Mouse (Mus musculus) intestine, postnatal 0 days (tissue): ENCODE data around the gene Ank2. TPM values are rescaled to one million over a fixed set of nuclear protein-coding genes. Genes with fewer than 3 reads are reported as not detected.

Experiments used
- ATAC-seq: fragments of 200-750 bp; cut with Nextera tagmentation; 2 replicates; pipeline ENCODE4 v1.8.0; 2017; ENCODE audit warnings: mild to moderate bottlenecking, moderate TSS enrichment, moderate library complexity
- H3K27ac ChIP-seq: fragments of 300-500 bp; sonication (generic); 2 replicates; pipeline ENCODE4 v1.5.1; 2014; ENCODE audit warnings: mild to moderate bottlenecking, low read depth, low read length, moderate library complexity
- H3K27me3 ChIP-seq: fragments of 300-500 bp; sonication (generic); replicated peaks from 2 replicates; pipeline ENCODE4 v1.6.1; 2014; ENCODE audit warnings: low read length, mixed read lengths; ENCODE audit not compliant: control insufficient read depth, insufficient read depth
- H3K36me3 ChIP-seq: fragments of 300-500 bp; sonication (generic); 2 replicates; pipeline ENCODE4 v1.6.1; 2014; ENCODE audit warnings: mild to moderate bottlenecking, moderate library complexity; ENCODE audit not compliant: control insufficient read depth, insufficient read depth
- H3K4me1 ChIP-seq: fragments of 300-500 bp; sonication (generic); replicated peaks from 2 replicates; pipeline ENCODE4 v1.6.1; 2014; ENCODE audit warnings: antibody characterized with exemption, low read length, mixed read lengths; ENCODE audit not compliant: control insufficient read depth, insufficient read depth
- H3K4me2 ChIP-seq: fragments of 300-500 bp; sonication (generic); replicated peaks from 2 replicates; pipeline ENCODE4 v1.6.1; 2014; ENCODE audit warnings: low read depth, mild to moderate bottlenecking, moderate library complexity
- H3K4me3 ChIP-seq: fragments of 300-500 bp; sonication (generic); 2 replicates; pipeline ENCODE4 v1.5.1; 2014; ENCODE audit warnings: low read depth, low read length
- H3K9ac ChIP-seq: fragments of 300-500 bp; sonication (generic); 2 replicates; pipeline ENCODE4 v1.6.1; 2014; ENCODE audit warnings: mild to moderate bottlenecking, low read depth, low read length
- H3K9me3 ChIP-seq: fragments of 300-500 bp; sonication (generic); 2 replicates; pipeline ENCODE4 v1.6.1; 2016; ENCODE audit warnings: mixed run types; ENCODE audit not compliant: control insufficient read depth
- CTCF ChIP-seq: sonication (generic); IDR thresholded peaks from 2 replicates; pipeline ENCODE4 v1.5.1; 2016; ENCODE audit warnings: low read depth, mild to moderate bottlenecking, control low read depth, antibody characterized with exemption, moderate library complexity
- WGBS: fragments of 180-500 bp; shearing (Covaris S2); extraction: QIAGEN DNeasy Blood & Tissue Kit; methylation state at CpG from one replicate; pipeline ENCODE4 v1.1.7; 2014; 5-methylcytosine and 5-hydroxymethylcytosine counted together
- polyA plus RNA-seq: library from polyadenylated mRNA; unstranded; fragments of >200 nt; fragmentation: Nextera tagmentation; extraction: Ambion mirVana; gene quantifications from 2 replicates; pipeline ENCODE4 v1.2.1, GENCODE M21; 2015

Gene Ank2
- polyA plus RNA-seq, 1 experiment from 2014 or later, result 9.0 TPM

DNA sequence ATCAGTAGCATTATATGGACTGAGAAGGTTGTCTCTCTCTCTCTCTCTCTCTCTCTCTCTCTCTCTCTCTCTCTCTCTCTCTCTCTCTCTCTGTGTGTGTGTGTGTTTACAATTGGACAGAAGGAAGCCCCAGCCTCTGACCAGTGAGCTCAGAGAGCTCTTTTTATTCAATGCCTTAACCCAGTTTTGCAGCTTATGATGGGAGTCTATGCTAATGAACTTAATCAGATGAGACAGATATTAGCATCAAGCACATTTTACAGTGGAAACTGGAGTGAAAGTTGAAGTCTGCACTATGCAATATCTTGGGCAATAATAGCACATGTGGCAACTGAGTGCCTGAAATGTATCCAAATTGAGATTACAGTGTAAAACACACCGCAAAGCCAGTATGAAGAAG lies 16.1 kb upstream of the Ank2 start:
- H3K4me2 ChIP-seq, result no peak overlapping the region
- no peak for ATAC-seq
- no peaks in the 10 kb centered on the region for H3K4me1 ChIP-seq
- H3K9ac ChIP-seq, result no peak overlapping the region
- H3K9me3 ChIP-seq, result no peaks in the 10 kb centered on the region
- no peaks in the 10 kb centered on the region for H3K27me3 ChIP-seq
- no peaks in the 10 kb centered on the region for H3K36me3 ChIP-seq
- H3K4me3 ChIP-seq, result no peak overlapping the region
- 94% methylated on average over 1 of the region's 1 CpGs for WGBS
- no peak for TF ChIP-seq CTCF
- no peak overlapping the region for H3K27ac ChIP-seq

DNA sequence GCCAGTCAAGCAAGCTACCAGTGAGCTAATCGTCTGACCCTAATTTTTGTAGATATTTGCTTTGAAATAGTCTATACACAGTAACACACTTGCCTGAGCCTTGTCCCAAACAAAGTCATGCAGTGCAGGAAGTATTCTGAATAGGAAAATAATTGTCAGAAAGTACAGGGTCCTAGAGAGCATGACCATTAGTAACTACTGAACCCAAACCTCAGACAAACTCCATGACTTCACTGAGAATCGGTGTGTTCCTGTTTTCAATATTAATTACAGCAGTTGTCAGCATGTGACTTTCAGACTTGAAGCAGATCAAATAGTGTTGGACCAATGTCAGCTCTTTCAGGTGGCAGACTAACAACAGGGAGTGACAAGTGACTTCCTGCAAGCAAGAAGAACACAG lies 14.5 kb upstream of the Ank2 start:
- no peaks in the 10 kb centered on the region for H3K36me3 ChIP-seq
- WGBS, result 73% methylated on average over 2 of the region's 2 CpGs
- H3K4me3 ChIP-seq, result no peak overlapping the region
- no peak overlapping the region for H3K4me2 ChIP-seq
- H3K27ac ChIP-seq, result no peak overlapping the region
- no peaks in the 10 kb centered on the region for H3K27me3 ChIP-seq
- no peak for ATAC-seq
- no peaks in the 10 kb centered on the region for H3K9me3 ChIP-seq
- no peaks in the 10 kb centered on the region for H3K4me1 ChIP-seq
- TF ChIP-seq CTCF, result no peak
- no peak overlapping the region for H3K9ac ChIP-seq

DNA sequence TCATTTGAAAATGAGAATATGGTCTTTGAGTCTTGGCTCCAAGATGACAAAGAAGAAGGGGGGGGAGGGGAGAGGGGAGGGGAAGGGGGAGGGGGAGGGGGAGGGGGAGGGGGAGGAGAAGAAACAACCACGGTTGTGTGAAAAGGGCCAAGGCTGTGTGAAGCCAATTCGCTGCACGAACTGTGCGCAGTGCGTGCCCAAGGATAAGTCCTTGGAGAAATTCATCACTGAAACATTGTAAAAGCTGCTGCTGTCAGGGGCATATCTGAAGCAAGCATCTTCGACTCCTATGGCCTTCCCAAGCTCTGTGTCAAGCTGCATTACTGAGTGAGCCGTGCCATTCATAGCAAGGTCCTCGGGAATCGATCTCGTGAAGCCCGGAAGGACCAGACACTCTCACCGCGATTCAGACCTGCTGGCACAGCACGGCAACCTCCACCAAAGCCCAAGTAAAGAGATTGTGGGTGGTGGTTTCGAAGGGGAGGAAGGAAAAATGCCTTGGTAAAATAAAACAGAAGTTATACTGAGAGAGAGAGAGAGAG lies 13.7 kb upstream of the Ank2 start:
- Histone ChIP-seq H3K9me3 (no peaks in the 10 kb centered on the region), H3K4me2 (no peak overlapping the region), H3K4me3 (no peak overlapping the region), H3K27me3 (no peaks in the 10 kb centered on the region), H3K36me3 (no peaks in the 10 kb centered on the region), H3K9ac (no peak overlapping the region), H3K4me1 (no peaks in the 10 kb centered on the region), H3K27ac (no peak overlapping the region)
- TF ChIP-seq CTCF, result no peak
- 79% methylated on average over 15 of the region's 15 CpGs for WGBS
- no peak for ATAC-seq

DNA sequence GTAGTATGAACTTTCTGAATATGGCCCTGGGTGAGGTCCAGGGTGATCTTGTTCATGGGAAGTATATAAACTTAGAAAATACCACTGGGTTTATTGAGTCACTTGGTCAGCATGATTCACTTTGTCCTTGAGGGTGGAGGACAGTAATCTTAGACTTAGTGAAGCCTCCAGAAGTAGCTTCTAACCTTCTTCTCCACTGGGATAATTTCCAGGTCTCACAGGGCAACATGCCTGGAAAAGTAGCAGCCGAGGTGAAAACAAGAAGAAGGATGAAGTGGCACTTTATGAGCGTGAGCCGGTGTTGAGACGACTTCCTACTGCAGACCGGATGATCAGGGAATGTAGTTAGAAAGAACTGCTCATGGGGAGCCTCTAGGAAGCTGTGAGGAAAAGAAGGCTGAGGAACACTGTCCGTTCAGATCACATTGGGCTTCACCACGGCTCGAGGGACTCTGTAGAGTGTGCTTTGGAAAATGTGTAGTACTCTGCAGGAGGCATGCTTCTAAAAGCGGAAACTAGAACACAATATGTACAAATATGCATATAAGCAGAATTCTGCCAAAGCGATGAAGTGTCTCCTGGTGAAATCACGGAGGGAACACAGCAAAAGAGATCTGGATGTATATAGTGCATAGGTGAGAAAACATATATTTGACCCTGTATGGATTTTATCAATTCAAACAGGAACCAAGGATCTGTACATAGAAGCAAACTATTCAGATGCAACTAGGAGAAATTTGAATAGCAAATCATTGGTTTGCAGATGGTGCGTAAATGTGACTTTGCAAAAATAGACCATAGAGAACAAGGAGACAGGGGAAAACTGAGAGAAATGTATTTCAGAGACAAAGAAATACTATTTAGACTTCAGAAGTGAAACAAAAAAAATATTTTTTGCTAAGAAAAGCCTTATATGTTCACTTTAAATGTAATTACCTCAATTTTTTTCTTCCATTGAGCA lies 12.9 kb upstream of the Ank2 start:
- no peak overlapping the region for H3K4me2 ChIP-seq
- no peaks in the 10 kb centered on the region for H3K27me3 ChIP-seq
- no peak overlapping the region for H3K9ac ChIP-seq
- H3K36me3 ChIP-seq, result no peaks in the 10 kb centered on the region
- no peaks in the 10 kb centered on the region for H3K9me3 ChIP-seq
- no peaks in the 10 kb centered on the region for H3K4me1 ChIP-seq
- 82% methylated on average over 12 of the region's 12 CpGs for WGBS
- no peak for ATAC-seq
- H3K4me3 ChIP-seq, result no peak overlapping the region
- H3K27ac ChIP-seq, result no peak overlapping the region
- TF ChIP-seq CTCF, result no peak

DNA sequence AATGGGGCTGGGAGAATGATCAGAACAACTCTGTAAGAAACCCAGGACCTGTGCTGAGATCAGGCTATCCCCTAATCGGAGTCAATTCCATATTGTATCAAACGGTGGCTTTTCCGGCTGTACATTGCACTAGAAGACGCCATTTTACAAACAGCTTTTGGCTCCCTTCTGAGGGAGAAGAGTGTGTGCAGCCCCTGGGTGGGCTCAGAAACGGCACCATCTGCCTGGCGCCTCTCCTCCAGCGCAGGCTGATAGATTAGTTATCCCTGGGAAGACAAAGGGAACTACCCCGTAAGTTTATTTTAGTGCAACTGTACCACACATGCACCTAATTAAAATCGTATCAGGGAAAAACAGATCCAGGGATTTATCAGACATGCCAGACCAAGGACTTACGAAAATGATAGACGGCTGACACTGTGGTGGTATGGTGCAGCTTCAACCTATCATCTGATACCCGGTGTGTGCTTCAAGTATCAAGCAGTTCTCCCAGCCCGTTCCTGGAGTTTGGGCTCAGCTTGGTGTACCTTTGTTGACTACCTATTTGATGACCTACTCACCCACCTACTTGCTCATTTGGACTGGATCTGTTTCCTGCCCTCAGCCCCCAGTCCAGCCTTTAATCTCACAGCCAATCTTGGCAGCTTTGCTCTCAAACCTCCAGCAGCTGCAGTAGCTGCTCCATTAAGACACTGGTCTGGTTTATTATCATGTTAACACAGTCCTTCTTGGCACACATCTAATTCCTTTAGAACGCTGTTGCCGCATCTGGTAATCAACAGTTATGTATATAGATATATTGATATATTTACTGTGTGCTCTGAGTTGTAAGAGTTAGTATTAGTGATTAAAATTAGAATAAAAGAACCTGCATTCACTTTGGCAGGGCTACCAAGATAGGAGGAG lies 9.0 kb upstream of the Ank2 start:
- H3K27me3 ChIP-seq, result no peaks in the 10 kb centered on the region
- H3K27ac ChIP-seq, result no peak overlapping the region
- no peaks in the 10 kb centered on the region for H3K4me1 ChIP-seq
- H3K36me3 ChIP-seq, result no peaks in the 10 kb centered on the region
- H3K9me3 ChIP-seq, result no peaks in the 10 kb centered on the region
- WGBS, result 78% methylated on average over 15 of the region's 15 CpGs
- no peak overlapping the region for H3K4me3 ChIP-seq
- H3K9ac ChIP-seq, result no peak overlapping the region
- no peak overlapping the region for H3K4me2 ChIP-seq
- no peak for ATAC-seq
- no peak for TF ChIP-seq CTCF

DNA sequence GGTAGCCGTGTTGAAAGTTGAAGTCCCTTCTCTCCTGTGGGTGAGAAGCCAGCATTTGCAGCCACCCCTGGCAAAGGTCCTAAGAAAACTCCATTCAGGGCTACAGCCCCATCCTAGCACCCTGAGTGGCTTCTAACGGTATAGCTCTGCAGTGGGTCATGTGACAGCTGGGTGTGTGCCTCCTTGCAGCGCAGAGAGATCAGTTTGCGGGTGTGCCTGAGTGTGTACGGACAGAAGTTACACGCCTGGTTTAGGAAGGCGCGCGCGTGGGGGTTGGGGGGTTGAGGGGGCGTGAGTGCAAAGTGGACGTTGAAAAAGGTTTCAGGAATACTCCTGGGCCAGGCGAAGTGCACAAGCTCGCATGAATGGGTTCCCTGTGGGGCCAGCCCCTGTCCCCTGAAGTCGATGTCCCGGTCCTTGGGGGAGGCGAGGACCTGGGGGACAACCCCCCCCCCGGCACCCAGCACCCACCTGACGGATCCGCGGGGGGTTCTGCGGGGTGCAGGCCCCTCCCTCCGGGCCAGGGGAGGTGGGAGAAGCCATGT lies 881 bp downstream of the Ank2 start:
- H3K4me2 ChIP-seq, result peak overlapping the region; percentile 96
- no peak for TF ChIP-seq CTCF
- no peaks in the 10 kb centered on the region for H3K36me3 ChIP-seq
- H3K4me1 ChIP-seq, result no peaks in the 10 kb centered on the region
- peaks cover 25% of the 10 kb centered on the region for H3K27me3 ChIP-seq
- peak overlapping the region; percentile 45 for H3K9ac ChIP-seq
- WGBS, result 2% methylated on average over 20 of the region's 23 CpGs
- peak; percentile 38 for ATAC-seq
- H3K27ac ChIP-seq, result no peak overlapping the region
- H3K4me3 ChIP-seq, result peak overlapping the region; percentile 53
- no peaks in the 10 kb centered on the region for H3K9me3 ChIP-seq
